Mouse (Mus musculus) thymus, adult 2 months (tissue): ENCODE measurements at regions not wholly inside any gene's neighbourhood (a gene's known extent, or its start where the extent isn't known, plus 50 kb on each side); places are given as distances from the start of the nearest gene placed in this dataset.

ENCODE experiments used
- CTCF ChIP-seq: fragments of 200-500 bp; IDR thresholded peaks from 2 replicates; pipeline ENCODE4 v1.5.1; 2012; ENCODE audit warnings: mild to moderate bottlenecking, control low read depth, low read length, moderate library complexity, borderline replicate concordance; ENCODE audit not compliant: control insufficient read depth, poor library complexity, insufficient read depth; ENCODE audit errors: extremely low read depth
- POLR2A ChIP-seq: fragments of 200-500 bp; IDR thresholded peaks from 2 replicates; pipeline ENCODE4 v1.6.1; 2012; ENCODE audit warnings: mild to moderate bottlenecking, low read length, control low read depth, moderate library complexity; ENCODE audit not compliant: control insufficient read depth, poor library complexity, insufficient read depth; ENCODE audit errors: extremely low read depth

DNA sequence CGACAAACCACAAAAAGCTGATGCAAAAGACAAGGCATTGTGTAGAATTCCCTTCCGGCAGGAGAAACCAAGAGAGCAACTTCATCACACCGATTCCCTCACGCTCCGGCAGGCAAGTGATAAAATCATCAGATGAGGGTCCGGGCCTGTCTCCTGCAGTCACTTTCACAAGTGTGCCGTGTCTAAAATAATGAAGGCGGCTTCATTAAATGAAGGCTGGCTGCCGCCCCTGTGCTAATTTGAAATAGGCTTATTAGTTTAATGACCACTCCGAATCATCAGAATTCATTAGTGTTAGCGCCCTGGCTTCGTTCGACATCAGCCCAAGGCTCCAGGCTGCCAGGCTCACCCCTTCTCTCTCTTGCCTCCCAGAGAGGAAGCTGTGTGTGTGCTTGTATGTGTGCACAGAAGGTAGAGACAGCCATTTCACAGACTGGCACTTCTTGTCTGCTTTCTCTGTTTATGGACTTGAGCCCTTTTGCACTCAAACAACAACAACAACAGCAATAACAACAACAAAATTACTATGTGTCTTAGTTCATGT, 508.3 kb upstream of the Tbx3 start:
- TF ChIP-seq POLR2A (no peak), CTCF (no peak)
